Mouse (Mus musculus) intestine, postnatal 0 days (tissue): ENCODE data around the gene Glod5. TPM values are rescaled to one million over a fixed set of nuclear protein-coding genes. Genes with fewer than 3 reads are reported as not detected.

Source experiments
- ATAC-seq: fragments of 200-750 bp; cut with Nextera tagmentation; 2 replicates; pipeline ENCODE4 v1.8.0; 2017; ENCODE audit warnings: mild to moderate bottlenecking, moderate TSS enrichment, moderate library complexity
- H3K27ac ChIP-seq: fragments of 300-500 bp; sonication (generic); 2 replicates; pipeline ENCODE4 v1.5.1; 2014; ENCODE audit warnings: mild to moderate bottlenecking, low read depth, low read length, moderate library complexity
- H3K27me3 ChIP-seq: fragments of 300-500 bp; sonication (generic); replicated peaks from 2 replicates; pipeline ENCODE4 v1.6.1; 2014; ENCODE audit warnings: low read length, mixed read lengths; ENCODE audit not compliant: control insufficient read depth, insufficient read depth
- H3K36me3 ChIP-seq: fragments of 300-500 bp; sonication (generic); 2 replicates; pipeline ENCODE4 v1.6.1; 2014; ENCODE audit warnings: mild to moderate bottlenecking, moderate library complexity; ENCODE audit not compliant: control insufficient read depth, insufficient read depth
- H3K4me1 ChIP-seq: fragments of 300-500 bp; sonication (generic); replicated peaks from 2 replicates; pipeline ENCODE4 v1.6.1; 2014; ENCODE audit warnings: antibody characterized with exemption, low read length, mixed read lengths; ENCODE audit not compliant: control insufficient read depth, insufficient read depth
- H3K4me2 ChIP-seq: fragments of 300-500 bp; sonication (generic); replicated peaks from 2 replicates; pipeline ENCODE4 v1.6.1; 2014; ENCODE audit warnings: low read depth, mild to moderate bottlenecking, moderate library complexity
- H3K4me3 ChIP-seq: fragments of 300-500 bp; sonication (generic); 2 replicates; pipeline ENCODE4 v1.5.1; 2014; ENCODE audit warnings: low read depth, low read length
- H3K9ac ChIP-seq: fragments of 300-500 bp; sonication (generic); 2 replicates; pipeline ENCODE4 v1.6.1; 2014; ENCODE audit warnings: mild to moderate bottlenecking, low read depth, low read length
- H3K9me3 ChIP-seq: fragments of 300-500 bp; sonication (generic); 2 replicates; pipeline ENCODE4 v1.6.1; 2016; ENCODE audit warnings: mixed run types; ENCODE audit not compliant: control insufficient read depth
- CTCF ChIP-seq: sonication (generic); IDR thresholded peaks from 2 replicates; pipeline ENCODE4 v1.5.1; 2016; ENCODE audit warnings: low read depth, mild to moderate bottlenecking, control low read depth, antibody characterized with exemption, moderate library complexity
- WGBS: fragments of 180-500 bp; shearing (Covaris S2); extraction: QIAGEN DNeasy Blood & Tissue Kit; methylation state at CpG from one replicate; pipeline ENCODE4 v1.1.7; 2014; 5-methylcytosine and 5-hydroxymethylcytosine counted together
- polyA plus RNA-seq: library from polyadenylated mRNA; unstranded; fragments of >200 nt; fragmentation: Nextera tagmentation; extraction: Ambion mirVana; gene quantifications from 2 replicates; pipeline ENCODE4 v1.2.1, GENCODE M21; 2015

Glod5 gene
- polyA plus RNA-seq, 1 experiment from 2014 or later = 41.4 TPM

DNA sequence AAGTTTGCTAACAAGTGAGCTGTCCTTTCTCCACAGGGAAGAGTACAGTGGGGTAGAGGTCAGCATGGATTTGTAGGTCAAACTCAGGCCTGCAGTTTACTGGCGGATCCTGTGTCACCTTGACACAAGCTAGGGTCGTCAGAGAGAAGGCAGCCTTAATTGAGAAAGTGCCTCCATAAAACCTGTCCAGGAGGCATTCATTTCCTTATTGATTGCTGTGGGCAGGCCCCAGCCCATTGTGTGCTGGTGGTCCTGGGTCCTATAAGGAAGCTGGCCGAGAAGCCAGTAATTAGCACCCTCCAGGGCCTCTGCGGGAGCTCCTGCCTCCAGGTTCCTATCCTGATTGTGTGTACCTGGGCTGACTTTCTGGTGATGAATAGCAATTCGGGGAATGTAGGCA is 16.3 kb downstream of the Glod5 start:
- Histone ChIP-seq H3K27me3 (no peaks in the 10 kb centered on the region), H3K4me3 (no peak overlapping the region), H3K9ac (no peak overlapping the region), H3K4me1 (no peaks in the 10 kb centered on the region), H3K36me3 (no peaks in the 10 kb centered on the region), H3K4me2 (no peak overlapping the region), H3K27ac (no peak overlapping the region), H3K9me3 (no peaks in the 10 kb centered on the region)
- no peak for TF ChIP-seq CTCF
- no peak for ATAC-seq
- WGBS = 29% methylated on average over 5 of the region's 5 CpGs

DNA sequence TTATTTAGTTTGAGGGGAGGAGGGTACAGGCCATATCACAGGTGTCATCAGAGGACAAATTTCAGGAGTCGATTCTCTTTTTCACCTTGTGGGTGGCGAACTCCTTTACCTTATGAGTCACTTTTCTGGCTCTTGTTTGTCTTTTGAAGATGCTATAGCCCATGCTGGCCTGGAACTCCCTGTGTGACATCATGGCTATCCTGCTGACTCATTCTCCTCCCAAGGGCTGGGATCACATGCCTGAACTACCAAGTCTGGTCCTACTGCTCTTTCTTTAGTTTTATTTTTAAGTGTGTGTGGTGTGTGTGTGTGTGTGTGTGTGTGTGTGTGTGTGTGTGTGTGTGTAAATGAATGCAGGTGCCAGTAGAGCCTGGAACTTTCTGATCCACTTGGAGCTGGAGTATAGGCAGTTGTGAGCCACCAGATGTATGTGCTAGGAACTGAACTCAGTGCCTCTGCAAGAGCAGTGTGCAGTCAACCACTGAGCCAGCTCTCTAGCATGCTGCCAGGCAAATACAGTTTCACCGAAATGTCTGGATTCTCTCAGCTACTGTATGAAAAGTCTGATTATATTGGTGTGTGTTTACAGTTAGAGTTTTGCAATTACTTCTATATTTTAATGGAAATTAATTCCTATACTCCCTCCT is 17.6 kb downstream of the Glod5 start:
- no peak for ATAC-seq
- H3K27ac ChIP-seq = no peak overlapping the region
- no peaks in the 10 kb centered on the region for H3K36me3 ChIP-seq
- H3K4me3 ChIP-seq = no peak overlapping the region
- WGBS = 58% methylated on average over 3 of the region's 3 CpGs
- H3K9me3 ChIP-seq = no peaks in the 10 kb centered on the region
- H3K4me2 ChIP-seq = no peak overlapping the region
- TF ChIP-seq CTCF = no peak
- H3K9ac ChIP-seq = no peak overlapping the region
- no peaks in the 10 kb centered on the region for H3K27me3 ChIP-seq
- no peaks in the 10 kb centered on the region for H3K4me1 ChIP-seq

DNA sequence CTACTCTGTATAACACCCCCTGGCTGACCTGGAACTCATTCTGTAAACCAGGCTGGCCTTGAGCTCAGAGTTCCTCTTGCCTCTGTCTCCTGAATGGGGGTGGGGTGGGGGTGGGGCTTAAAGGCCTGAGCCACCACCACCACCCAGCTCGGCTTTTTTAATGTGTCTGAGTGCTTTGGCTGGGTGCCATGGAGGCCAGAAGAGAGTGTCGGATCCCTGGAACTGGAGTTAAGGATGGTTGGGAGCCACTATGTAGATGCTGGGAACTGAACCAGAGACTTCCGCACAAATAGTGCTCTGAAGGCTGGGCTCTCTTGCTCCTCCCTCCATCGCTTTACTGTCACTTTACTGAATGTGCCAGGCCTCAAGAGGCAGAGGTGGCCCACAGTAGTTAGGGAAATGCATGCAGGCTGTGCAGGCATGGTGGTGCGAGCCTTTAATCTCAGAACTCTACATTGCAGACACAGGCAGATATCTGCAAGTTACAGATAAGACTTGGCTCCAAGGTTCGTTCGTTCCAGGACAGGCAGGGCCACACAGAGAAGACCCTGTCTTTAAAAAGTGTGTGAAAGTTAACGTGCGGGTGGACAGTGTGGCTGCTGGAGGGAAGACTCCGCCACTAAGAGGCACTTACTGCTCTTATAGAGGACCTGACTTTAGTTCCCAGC is 25.1 kb downstream of the Glod5 start:
- Histone ChIP-seq H3K4me1 (no peaks in the 10 kb centered on the region), H3K9ac (no peak overlapping the region), H3K4me2 (no peak overlapping the region), H3K36me3 (no peaks in the 10 kb centered on the region), H3K27ac (no peak overlapping the region), H3K9me3 (no peaks in the 10 kb centered on the region), H3K4me3 (no peak overlapping the region), H3K27me3 (no peaks in the 10 kb centered on the region)
- 65% methylated on average over 10 of the region's 10 CpGs for WGBS
- no peak for ATAC-seq
- no peak for TF ChIP-seq CTCF

DNA sequence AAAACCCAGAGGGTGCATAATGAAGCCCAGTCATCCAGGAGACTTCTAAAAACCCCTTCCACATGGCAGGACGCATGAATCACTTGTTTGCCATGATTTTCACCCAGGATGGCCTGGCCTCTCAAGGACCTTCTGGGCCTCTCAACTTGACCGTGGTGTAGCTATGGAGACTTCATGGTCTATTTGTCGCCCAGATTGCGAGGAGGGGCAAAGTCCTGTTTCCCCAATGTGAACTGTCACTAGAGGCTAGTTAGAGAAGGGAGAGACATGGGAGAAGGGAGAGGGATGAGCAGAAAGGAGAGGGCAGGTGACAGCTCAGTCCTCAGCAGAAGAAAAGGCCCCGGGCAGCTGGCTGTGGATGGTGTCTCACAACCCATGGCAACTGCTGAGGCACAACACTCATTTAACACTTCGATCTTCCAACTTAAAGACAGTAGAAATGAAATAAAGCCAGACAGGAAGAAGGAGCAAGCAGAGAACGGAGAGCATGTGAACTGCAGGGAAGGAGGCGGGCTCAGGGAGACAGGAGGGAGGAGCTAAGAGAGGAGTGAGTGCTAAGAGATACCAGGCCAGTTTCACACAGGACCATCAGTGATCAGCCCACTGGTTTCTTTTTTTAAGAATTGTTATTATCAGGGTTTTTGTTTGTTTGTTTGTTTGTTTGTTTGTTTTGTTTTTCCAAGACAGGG is 25.8 kb downstream of the Glod5 start:
- H3K27ac ChIP-seq = no peak overlapping the region
- no peaks in the 10 kb centered on the region for H3K4me1 ChIP-seq
- ATAC-seq = no peak

DNA sequence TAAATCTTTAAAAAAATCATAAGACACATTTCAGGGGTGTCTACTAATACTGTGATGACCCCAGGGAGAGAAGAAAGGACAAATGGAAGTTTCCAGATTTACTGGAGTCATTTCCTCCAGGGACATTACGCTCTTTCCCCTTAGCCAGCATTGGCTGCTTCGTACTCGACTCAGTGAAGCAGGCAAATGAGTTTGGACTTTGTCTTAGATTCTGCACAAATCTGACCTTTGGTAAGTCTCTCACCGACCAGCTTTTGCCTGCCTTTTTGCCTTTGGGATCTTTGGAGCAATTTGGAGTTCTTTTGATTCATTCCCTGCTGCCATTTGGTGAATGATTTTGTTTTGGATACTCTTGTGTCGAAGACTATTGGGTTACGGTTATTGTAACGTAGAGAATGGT is 36.9 kb downstream of the Glod5 start:
- H3K27ac ChIP-seq = no peak overlapping the region
- H3K27me3 ChIP-seq = no peaks in the 10 kb centered on the region
- H3K9ac ChIP-seq = no peak overlapping the region
- no peak overlapping the region for H3K4me2 ChIP-seq
- H3K9me3 ChIP-seq = no peaks in the 10 kb centered on the region
- no peaks in the 10 kb centered on the region for H3K4me1 ChIP-seq
- ATAC-seq = no peak
- no peaks in the 10 kb centered on the region for H3K36me3 ChIP-seq
- 64% methylated on average over 7 of the region's 7 CpGs for WGBS
- H3K4me3 ChIP-seq = no peak overlapping the region
- TF ChIP-seq CTCF = no peak

More for the DNA sequence above, 25.8 kb downstream of the Glod5 start:
- WGBS = 49% methylated on average over 8 of the region's 8 CpGs
- H3K27me3 ChIP-seq = no peaks in the 10 kb centered on the region
- TF ChIP-seq CTCF = no peak
- no peaks in the 10 kb centered on the region for H3K9me3 ChIP-seq
- no peak overlapping the region for H3K9ac ChIP-seq
- H3K4me2 ChIP-seq = no peak overlapping the region
- H3K36me3 ChIP-seq = no peaks in the 10 kb centered on the region
- H3K4me3 ChIP-seq = no peak overlapping the region

DNA sequence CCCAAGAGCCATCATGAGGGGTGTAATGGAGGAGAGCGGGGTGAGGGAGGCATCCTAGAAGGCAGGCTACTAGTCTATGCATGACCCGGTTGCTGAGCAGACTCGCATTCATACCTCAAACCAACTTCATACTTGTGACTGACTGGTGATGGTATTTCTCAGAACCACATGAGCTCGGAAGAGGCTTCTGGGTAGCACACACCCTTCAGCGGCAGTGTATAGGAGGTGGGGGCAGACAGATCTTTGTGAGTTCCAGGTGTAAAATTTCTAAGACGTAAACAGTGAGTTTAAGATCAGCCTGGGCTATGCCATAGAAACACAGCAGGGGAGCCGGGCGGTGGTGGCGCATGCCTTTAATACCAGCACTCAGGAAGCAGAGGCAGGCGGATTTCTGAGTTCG is 40.4 kb downstream of the Glod5 start, which contains the start of gene Gata1:
Gene Gata1 (minus strand): TSS at position 180 of the 400 bp plus-strand sequence.
- Histone ChIP-seq H3K4me1 (no peaks in the 10 kb centered on the region), H3K27me3 (no peaks in the 10 kb centered on the region), H3K27ac (no peak within 1 kb of the TSS), H3K9me3 (no peaks in the 10 kb centered on the region), H3K9ac (no peak within 1 kb of the TSS), H3K4me2 (no peak within 1 kb of the TSS), H3K36me3 (no peaks in the 10 kb centered on the region), H3K4me3 (no peak within 1 kb of the TSS)
- 88% methylated on average over 10 of the region's 11 CpGs for WGBS
- no peak for TF ChIP-seq CTCF
- ATAC-seq = no peak
